Mouse (Mus musculus) embryonic facial prominence, embryonic 12.5 days (tissue): Measurements from ENCODE around the gene Ogg1. TPM values are rescaled to one million over a fixed set of nuclear protein-coding genes. Genes with fewer than 3 reads are reported as not detected.
A peak's percentile ranks its signal among the peaks of the same experiment; 100 is the strongest.
"Not testable (repeated sequence)": the region's sequence is repeated elsewhere in the genome, so short reads cannot be mapped to it uniquely, and the experiment has no call there.

Source experiments
- ATAC-seq: fragments of 200-750 bp; cut with Nextera tagmentation; 2 replicates; pipeline ENCODE4 v1.8.0; 2017; ENCODE audit not compliant: insufficient number of reproducible peaks, insufficient read depth, low FRiP score, low TSS enrichment
- H3K27ac ChIP-seq: fragments of 300-500 bp; sonication (generic); 2 replicates; pipeline ENCODE4 v1.5.1; 2016; ENCODE audit warnings: mild to moderate bottlenecking
- H3K27me3 ChIP-seq: fragments of 300-500 bp; sonication (generic); 2 replicates; pipeline ENCODE4 v1.6.1; 2016; ENCODE audit warnings: mild to moderate bottlenecking, moderate library complexity
- H3K36me3 ChIP-seq: fragments of 300-500 bp; sonication (generic); 2 replicates; pipeline ENCODE4 v1.6.1; 2016; ENCODE audit warnings: mild to moderate bottlenecking
- H3K4me1 ChIP-seq: fragments of 300-500 bp; sonication (generic); 2 replicates; pipeline ENCODE4 v1.6.1; 2016
- H3K4me2 ChIP-seq: fragments of 300-500 bp; sonication (generic); replicated peaks from 2 replicates; pipeline ENCODE4 v1.6.1; 2016; ENCODE audit warnings: mild to moderate bottlenecking, moderate library complexity
- H3K4me3 ChIP-seq: fragments of 300-500 bp; sonication (generic); 2 replicates; pipeline ENCODE4 v1.5.1; 2016; ENCODE audit warnings: mild to moderate bottlenecking
- H3K9ac ChIP-seq: fragments of 300-500 bp; sonication (generic); 2 replicates; pipeline ENCODE4 v1.6.1; 2016; ENCODE audit warnings: mild to moderate bottlenecking, moderate library complexity
- H3K9me3 ChIP-seq: fragments of 300-500 bp; sonication (generic); 2 replicates; pipeline ENCODE4 v1.6.1; 2016; ENCODE audit warnings: mild to moderate bottlenecking, moderate library complexity
- WGBS: fragments of 180-500 bp; shearing (Covaris S2); methylation state at CpG from one replicate; pipeline ENCODE4 v1.1.7; 2016; 5-methylcytosine and 5-hydroxymethylcytosine counted together
- polyA plus RNA-seq: library from polyadenylated mRNA; unstranded; fragments of >200 nt; fragmentation: Nextera tagmentation; extraction: Ambion mirVana; gene quantifications from 2 replicates; pipeline ENCODE4 v1.2.1, GENCODE M21; 2016

Ogg1 gene
- polyA plus RNA-seq, 1 experiment from 2014 or later, result 14.7 TPM

- WGBS, result 78% methylated on average over 6 of the region's 6 CpGs
- H3K9me3 ChIP-seq, H3K27me3 ChIP-seq, H3K4me2 ChIP-seq, ATAC-seq, H3K4me3 ChIP-seq, H3K4me1 ChIP-seq, H3K9ac ChIP-seq: not testable (repeated sequence)
- Histone ChIP-seq H3K27ac (peak overlapping the region; percentile 7; the same call in 1 of the 2 replicates), H3K36me3 (peaks cover 54% of the 10 kb centered on the region)
These were observed 6.0 kb downstream of the Ogg1 start for GRCm38 (mm10) chr6:113332734-113333133.

GRCm38 (mm10) chr6:113333137-113333950 lies 6.6 kb downstream of the Ogg1 start:
- Histone ChIP-seq H3K36me3 (peaks cover 60% of the 10 kb centered on the region), H3K27me3 (no peaks in the 10 kb centered on the region), H3K9me3 (no peaks in the 10 kb centered on the region), H3K4me1 (no peaks in the 10 kb centered on the region), H3K4me3 (no peak overlapping the region), H3K4me2 (no peak overlapping the region), H3K9ac (no peak overlapping the region), H3K27ac (peak overlapping the region; percentile 7; the same call in 1 of the 2 replicates)
- 79% methylated on average over 14 of the region's 14 CpGs for WGBS
- no peak for ATAC-seq

GRCm38 (mm10) chr6:113334216-113334615 lies 7.4 kb downstream of the Ogg1 start:
- 80% methylated on average over 6 of the region's 6 CpGs for WGBS
- Histone ChIP-seq H3K4me2 (no peak overlapping the region), H3K4me3 (no peak overlapping the region), H3K36me3 (peaks cover 68% of the 10 kb centered on the region), H3K9ac (no peak overlapping the region), H3K27me3 (no peaks in the 10 kb centered on the region), H3K27ac (no peak overlapping the region), H3K4me1 (no peaks in the 10 kb centered on the region), H3K9me3 (no peaks in the 10 kb centered on the region)
- no peak for ATAC-seq

- H3K4me3 ChIP-seq, result no peak overlapping the region
- H3K27me3 ChIP-seq, result no peaks in the 10 kb centered on the region
- H3K4me1 ChIP-seq, result peaks cover 3% of the 10 kb centered on the region; the same call in 1 of the 2 replicates
- no peak for ATAC-seq
- no peak overlapping the region for H3K9ac ChIP-seq
- no peak overlapping the region for H3K4me2 ChIP-seq
- peaks cover 71% of the 10 kb centered on the region for H3K36me3 ChIP-seq
- WGBS, result 72% methylated on average over 8 of the region's 8 CpGs
- no peaks in the 10 kb centered on the region for H3K9me3 ChIP-seq
- no peak overlapping the region for H3K27ac ChIP-seq
These were observed 10.3 kb downstream of the Ogg1 start for GRCm38 (mm10) chr6:113336852-113337620.

- Histone ChIP-seq H3K9ac (peak overlapping the region; percentile 24; the same call in 1 of the 2 replicates), H3K4me3 (no peak overlapping the region), H3K4me1 (peaks cover 15% of the 10 kb centered on the region), H3K9me3 (no peaks in the 10 kb centered on the region), H3K27me3 (no peaks in the 10 kb centered on the region), H3K27ac (0 out of 2 replicates have a peak overlapping the region, but pooled peaks have one; percentile 23), H3K4me2 (peak overlapping the region; percentile 75; the same call in 1 of the 2 replicates), H3K36me3 (peaks cover 31% of the 10 kb centered on the region)
- no peak for ATAC-seq
- WGBS, result 79% methylated on average over 6 of the region's 6 CpGs
These were observed 14.8 kb downstream of the Ogg1 start for GRCm38 (mm10) chr6:113341574-113341973.

GRCm38 (mm10) chr6:113342297-113342696 lies 15.5 kb downstream of the Ogg1 start:
- Histone ChIP-seq H3K27ac (no peak overlapping the region), H3K4me2 (peak overlapping the region; percentile 75), H3K4me1 (peaks cover 15% of the 10 kb centered on the region), H3K9me3 (no peaks in the 10 kb centered on the region), H3K36me3 (peaks cover 31% of the 10 kb centered on the region), H3K9ac (no peak overlapping the region), H3K4me3 (0 out of 2 replicates have a peak overlapping the region, but pooled peaks have one; percentile 2), H3K27me3 (no peaks in the 10 kb centered on the region)
- WGBS, result 32% methylated on average over 4 of the region's 7 CpGs
- ATAC-seq, result no peak

GRCm38 (mm10) chr6:113343177-113344092 lies 16.7 kb downstream of the Ogg1 start, which contains the start of gene Camk1:
TSS of gene Camk1 (minus strand) at chr6:113343984.
- ATAC-seq, result peak; percentile 80
- Histone ChIP-seq H3K4me3 (peak within 1 kb of the TSS; percentile 61), H3K27ac (peak within 1 kb of the TSS; percentile 46), H3K9ac (peak within 1 kb of the TSS; percentile 93), H3K4me1 (peaks cover 15% of the 10 kb centered on the region), H3K9me3 (no peaks in the 10 kb centered on the region), H3K27me3 (no peaks in the 10 kb centered on the region), H3K36me3 (peaks cover 24% of the 10 kb centered on the region), H3K4me2 (peak within 1 kb of the TSS; percentile 75)
- WGBS, result 16% methylated on average over 32 of the region's 32 CpGs

GRCm38 (mm10) chr6:113344321-113344720 lies 17.5 kb downstream of the Ogg1 start:
- H3K27ac ChIP-seq, result peak overlapping the region; percentile 46; the same call in 1 of the 2 replicates
- H3K4me2 ChIP-seq, result peak overlapping the region; percentile 75
- WGBS, result 62% methylated on average over 2 of the region's 2 CpGs
- H3K4me3 ChIP-seq, result no peak overlapping the region; the same call in 1 of the 2 replicates
- H3K27me3 ChIP-seq, result no peaks in the 10 kb centered on the region
- H3K9me3 ChIP-seq, result no peaks in the 10 kb centered on the region
- no peak for ATAC-seq
- peaks cover 15% of the 10 kb centered on the region for H3K36me3 ChIP-seq
- peaks cover 15% of the 10 kb centered on the region for H3K4me1 ChIP-seq
- H3K9ac ChIP-seq, result no peak overlapping the region

- ATAC-seq, result no peak
- H3K27ac ChIP-seq, result no peak overlapping the region
- no peaks in the 10 kb centered on the region for H3K27me3 ChIP-seq
- H3K4me2 ChIP-seq, result no peak overlapping the region
- 72% methylated on average over 4 of the region's 4 CpGs for WGBS
- H3K4me3 ChIP-seq, result no peak overlapping the region
- no peaks in the 10 kb centered on the region for H3K9me3 ChIP-seq
- no peaks in the 10 kb centered on the region for H3K36me3 ChIP-seq
- no peak overlapping the region for H3K9ac ChIP-seq
- H3K4me1 ChIP-seq, result peaks cover 12% of the 10 kb centered on the region
These were observed 20.1 kb downstream of the Ogg1 start for GRCm38 (mm10) chr6:113346897-113347296.

GRCm38 (mm10) chr6:113350538-113350937 lies 23.8 kb downstream of the Ogg1 start:
- H3K27ac ChIP-seq, result no peak overlapping the region
- H3K4me2 ChIP-seq, result no peak overlapping the region
- H3K9me3 ChIP-seq, result no peaks in the 10 kb centered on the region
- no peak overlapping the region for H3K4me3 ChIP-seq
- H3K4me1 ChIP-seq, result no peaks in the 10 kb centered on the region
- H3K9ac ChIP-seq, result no peak overlapping the region
- ATAC-seq, result no peak
- H3K36me3 ChIP-seq, result no peaks in the 10 kb centered on the region
- no peaks in the 10 kb centered on the region for H3K27me3 ChIP-seq

- Histone ChIP-seq H3K27ac (no peak overlapping the region), H3K9me3 (no peaks in the 10 kb centered on the region), H3K4me2 (no peak overlapping the region), H3K27me3 (no peaks in the 10 kb centered on the region), H3K4me3 (no peak overlapping the region), H3K4me1 (no peaks in the 10 kb centered on the region), H3K9ac (no peak overlapping the region), H3K36me3 (no peaks in the 10 kb centered on the region)
- ATAC-seq, result no peak
- 63% methylated on average over 1 of the region's 1 CpGs for WGBS
These were observed 24.4 kb downstream of the Ogg1 start for GRCm38 (mm10) chr6:113351161-113351560.
